Mouse (Mus musculus): Measurements from ENCODE around the gene Gba. TPM values are rescaled to one million over a fixed set of nuclear protein-coding genes. Genes with fewer than 3 reads are reported as not detected.

Gba gene
- total and polyA plus RNA-seq, 2 experiments from 2014 or later = 20.1 to 36.2 TPM

DNA sequence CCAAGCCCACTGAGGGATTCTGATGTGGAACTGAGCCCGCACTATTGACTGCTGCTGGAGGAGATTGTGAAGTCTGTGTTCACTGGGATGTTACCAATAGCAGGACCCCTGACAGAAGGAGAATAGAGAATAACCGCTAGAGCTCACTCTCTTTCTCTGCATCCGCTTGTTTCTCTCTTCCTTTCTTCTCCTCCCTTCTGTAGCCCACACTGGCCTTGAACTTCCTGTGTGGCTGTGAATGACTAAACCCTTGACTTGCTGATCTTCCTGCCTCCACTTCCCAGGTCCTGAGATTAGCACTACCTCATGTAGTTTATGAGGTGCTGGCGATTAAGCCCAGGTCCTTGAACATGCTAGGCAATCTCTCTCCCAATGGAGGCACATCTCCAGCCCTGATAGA lies 44.7 kb downstream of the Gba start:
- no peak overlapping the region for H3K27ac ChIP-seq (ENCODE audit: low read depth)
- TF ChIP-seq CTCF (IDR thresholded peaks at IDR 0.05; ENCODE audit: low read depth) (no peak), EP300 (IDR thresholded peaks at IDR 0.05; ENCODE audit: low read depth) (no peak)
- H3K27me3 ChIP-seq (ENCODE audit: control insufficient read depth, insufficient read depth, low read length) = peaks cover 18% of the 10 kb centered on the region
- H3K4me3 ChIP-seq (ENCODE audit: low read depth, low read length) = 0 out of 2 replicates have a peak overlapping the region, but pooled peaks have one; percentile 67
- peak overlapping the region; percentile 83 for H3K4me2 ChIP-seq (ENCODE audit: low read depth, low read length)
- no peak overlapping the region for H3K9ac ChIP-seq (replicated peaks; ENCODE audit: low read depth, low read length)
- 0 out of 2 replicates have a peak, but pooled peaks cover 7% of the 10 kb centered on the region for H3K36me3 ChIP-seq (replicated peaks; ENCODE audit: control insufficient read depth, insufficient read depth, low read length)
- H3K4me1 ChIP-seq (ENCODE audit: control insufficient read depth, insufficient read depth) = peaks cover 20% of the 10 kb centered on the region
- H3K9me3 ChIP-seq (replicated peaks; ENCODE audit: control insufficient read depth, low read length) = no peaks in the 10 kb centered on the region
- ATAC-seq (ENCODE audit: insufficient read depth, low read depth) (no peak), DNase-seq (ENCODE audit: low spot score) (no peak)
- 75% methylated on average over 4 of the region's 4 CpGs for WGBS

DNA sequence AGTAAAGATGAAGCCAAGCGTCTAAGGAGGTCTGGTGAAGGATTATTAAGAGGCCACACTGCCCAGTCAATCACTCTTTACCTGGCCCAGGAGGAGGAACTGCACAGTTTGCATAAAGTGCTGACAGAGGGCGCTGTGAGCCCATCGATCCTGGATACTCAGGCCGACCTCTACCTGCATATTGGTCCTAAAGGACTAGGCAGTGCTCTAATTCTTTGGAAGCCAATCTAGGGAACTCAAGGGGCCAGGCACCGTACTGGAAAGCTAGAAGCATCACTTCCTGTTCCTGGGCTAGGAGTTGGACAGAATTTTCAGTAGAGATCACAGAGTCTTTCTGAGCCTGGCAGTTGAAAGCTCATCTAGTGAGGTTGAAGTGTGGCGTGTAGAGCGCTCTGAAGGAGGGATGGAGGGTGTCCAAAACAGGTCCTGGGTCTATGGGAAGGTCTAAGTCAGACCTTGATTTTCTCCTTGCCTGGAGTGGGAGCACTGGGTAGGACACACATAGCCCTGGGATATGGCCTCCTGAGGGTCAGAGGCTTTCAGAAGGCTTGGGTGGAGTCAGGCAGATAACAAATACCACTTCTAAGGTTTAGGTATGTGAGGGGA lies 47.8 kb downstream of the Gba start:
- Histone ChIP-seq H3K27me3 (ENCODE audit: control insufficient read depth, insufficient read depth, low read length) (no peaks in the 10 kb centered on the region), H3K9ac (replicated peaks; ENCODE audit: low read depth, low read length) (no peak overlapping the region), H3K27ac (ENCODE audit: low read depth) (peak overlapping the region; percentile 75), H3K4me1 (ENCODE audit: control insufficient read depth, insufficient read depth) (peaks cover 15% of the 10 kb centered on the region), H3K9me3 (replicated peaks; ENCODE audit: control insufficient read depth, low read length) (no peaks in the 10 kb centered on the region), H3K4me2 (ENCODE audit: low read depth, low read length) (no peak overlapping the region), H3K4me3 (ENCODE audit: low read depth, low read length) (no peak overlapping the region), H3K36me3 (replicated peaks; ENCODE audit: control insufficient read depth, insufficient read depth, low read length) (0 out of 2 replicates have a peak, but pooled peaks cover 7% of the 10 kb centered on the region)
- DNase-seq (ENCODE audit: low spot score) = peak; percentile 41
- TF ChIP-seq EP300 (IDR thresholded peaks at IDR 0.05; ENCODE audit: low read depth) (no peak), CTCF (IDR thresholded peaks at IDR 0.05; ENCODE audit: low read depth) (peak; percentile 81)
- ATAC-seq (ENCODE audit: insufficient read depth, low read depth) = 0 out of 2 replicates have a peak, but pooled peaks have one; percentile 7
- 16% methylated on average over 7 of the region's 7 CpGs for WGBS

DNA sequence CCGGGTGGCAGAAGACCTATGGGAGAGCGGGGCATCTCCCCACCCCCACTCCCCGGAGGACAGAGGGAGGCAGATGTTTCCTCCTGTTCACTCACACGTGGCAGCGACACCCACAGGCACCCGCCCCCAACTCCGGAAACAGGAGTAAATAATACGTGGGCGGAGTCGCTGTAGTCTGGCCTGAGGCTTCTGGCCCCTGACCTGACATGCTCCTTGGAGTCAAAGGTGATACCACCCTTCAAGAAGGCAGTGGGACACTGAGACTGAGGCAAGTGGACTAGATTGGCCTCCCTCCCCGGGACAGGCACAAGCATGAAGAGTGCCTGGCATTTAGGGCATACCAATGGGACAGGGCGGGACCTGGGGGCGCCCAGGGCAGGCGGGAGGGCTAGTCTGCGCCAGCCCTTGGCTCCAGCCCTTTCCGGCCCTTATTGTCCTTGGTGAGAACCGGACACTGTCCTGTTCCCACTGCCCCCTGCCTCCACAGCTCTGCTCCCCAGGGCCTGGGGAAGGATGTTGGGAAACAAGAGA lies 48.7 kb downstream of the Gba start:
- Histone ChIP-seq H3K27ac (ENCODE audit: low read depth) (peak overlapping the region; percentile 75), H3K4me2 (ENCODE audit: low read depth, low read length) (peak overlapping the region; percentile 26; the same call in 1 of the 2 replicates), H3K4me1 (ENCODE audit: control insufficient read depth, insufficient read depth) (peaks cover 15% of the 10 kb centered on the region), H3K9ac (replicated peaks; ENCODE audit: low read depth, low read length) (no peak overlapping the region), H3K27me3 (ENCODE audit: control insufficient read depth, insufficient read depth, low read length) (no peaks in the 10 kb centered on the region), H3K36me3 (replicated peaks; ENCODE audit: control insufficient read depth, insufficient read depth, low read length) (0 out of 2 replicates have a peak, but pooled peaks cover 7% of the 10 kb centered on the region), H3K9me3 (replicated peaks; ENCODE audit: control insufficient read depth, low read length) (no peaks in the 10 kb centered on the region), H3K4me3 (ENCODE audit: low read depth, low read length) (0 out of 2 replicates have a peak overlapping the region, but pooled peaks have one; percentile 9)
- DNase-seq (ENCODE audit: low spot score) = peak; percentile 58
- TF ChIP-seq CTCF (IDR thresholded peaks at IDR 0.05; ENCODE audit: low read depth) (no peak), EP300 (IDR thresholded peaks at IDR 0.05; ENCODE audit: low read depth) (peak; percentile 74)
- peak; percentile 79 for ATAC-seq (ENCODE audit: insufficient read depth, low read depth)
- 7% methylated on average over 17 of the region's 17 CpGs for WGBS

DNA sequence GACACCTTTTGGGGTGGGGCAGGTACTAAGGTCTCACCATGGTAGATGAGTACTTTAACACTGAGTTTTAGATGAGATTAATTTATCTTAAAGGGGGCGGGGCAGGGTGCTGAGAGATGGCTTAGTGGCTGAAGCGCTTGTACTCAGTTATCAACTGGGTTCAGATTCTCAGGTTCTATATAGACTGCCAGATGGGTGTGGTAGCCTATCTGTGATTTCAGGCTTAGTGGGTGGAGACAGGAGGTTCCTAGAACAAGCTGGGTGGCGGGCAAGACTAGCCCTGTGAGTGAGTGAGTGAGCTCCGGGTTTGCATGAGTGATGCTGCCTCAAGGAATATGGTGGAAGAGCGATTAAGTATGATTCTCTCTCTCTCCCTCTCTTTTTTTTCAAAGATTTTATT lies 52.3 kb downstream of the Gba start:
- peaks cover 7% of the 10 kb centered on the region; the same call in 1 of the 2 replicates for H3K4me1 ChIP-seq (ENCODE audit: control insufficient read depth, insufficient read depth)
- 86% methylated on average over 5 of the region's 5 CpGs for WGBS
- ATAC-seq (ENCODE audit: insufficient read depth, low read depth) = no peak
- H3K36me3 ChIP-seq (replicated peaks; ENCODE audit: control insufficient read depth, insufficient read depth, low read length) = no peaks in the 10 kb centered on the region
- no peak for DNase-seq (ENCODE audit: low spot score)
- no peak overlapping the region for H3K4me3 ChIP-seq (ENCODE audit: low read depth, low read length)
- H3K9ac ChIP-seq (replicated peaks; ENCODE audit: low read depth, low read length) = no peak overlapping the region
- H3K9me3 ChIP-seq (replicated peaks; ENCODE audit: control insufficient read depth, low read length) = no peaks in the 10 kb centered on the region
- TF ChIP-seq CTCF (IDR thresholded peaks at IDR 0.05; ENCODE audit: low read depth) (no peak), EP300 (IDR thresholded peaks at IDR 0.05; ENCODE audit: low read depth) (no peak)
- no peak overlapping the region for H3K27ac ChIP-seq (ENCODE audit: low read depth)
- H3K4me2 ChIP-seq (ENCODE audit: low read depth, low read length) = no peak overlapping the region
- no peaks in the 10 kb centered on the region for H3K27me3 ChIP-seq (ENCODE audit: control insufficient read depth, insufficient read depth, low read length)

- H3K4me3 ChIP-seq (ENCODE audit: low read depth, low read length) = no peak overlapping the region
- H3K9me3 ChIP-seq (replicated peaks; ENCODE audit: control insufficient read depth, low read length) = no peaks in the 10 kb centered on the region
- no peak overlapping the region for H3K9ac ChIP-seq (replicated peaks; ENCODE audit: low read depth, low read length)
- H3K27ac ChIP-seq (ENCODE audit: low read depth) = peak overlapping the region; percentile 55; the same call in 1 of the 2 replicates
- no peak overlapping the region for H3K4me2 ChIP-seq (ENCODE audit: low read depth, low read length)
- no peaks in the 10 kb centered on the region for H3K27me3 ChIP-seq (ENCODE audit: control insufficient read depth, insufficient read depth, low read length)
- H3K4me1 ChIP-seq (ENCODE audit: control insufficient read depth, insufficient read depth) = peaks cover 5% of the 10 kb centered on the region; the same call in 1 of the 2 replicates
- ATAC-seq (ENCODE audit: insufficient read depth, low read depth) (peak; percentile 65), DNase-seq (ENCODE audit: low spot score) (peak; percentile 47)
- WGBS = 43% methylated on average over 5 of the region's 5 CpGs
- TF ChIP-seq EP300 (IDR thresholded peaks at IDR 0.05; ENCODE audit: low read depth) = no peak
- no peak for TF ChIP-seq CTCF (IDR thresholded peaks at IDR 0.05; ENCODE audit: low read depth)
- no peaks in the 10 kb centered on the region for H3K36me3 ChIP-seq (replicated peaks; ENCODE audit: control insufficient read depth, insufficient read depth, low read length)
Observed at GRCm38 (mm10) chr3:89256177-89256576, 53.4 kb downstream of the Gba start.

MicroRNAs encoded within 50 kb of the gene (microRNA counts, 519-probe panel; counts per million panel counts)
- not detected for microRNA mmu-miR-92b

Small RNAs within 50 kb of the gene (microRNA-seq; reads per million reads assigned to microRNA genes)
- 12.0 reads per million, percentile 32 among the genes with 10 or more reads in this experiment for gene Mir92b

Other genes with a start within 250 kb of the Gba start
- 8.7 and 9.8 TPM in 2 replicates for gene Rusc1, start 109.6 kb upstream of the Gba start, total RNA-seq (2014; rRNA removed; ENCODE audit: low replicate concordance)
- gene Rusc1, start 109.6 kb upstream of the Gba start, polyA plus RNA-seq (2015; fragmentation: Nextera tagmentation; extraction: Ambion mirVana) = 8.5 and 8.6 TPM in 2 replicates
- gene Gm43738, start 101.8 kb upstream of the Gba start, total RNA-seq (2014; rRNA removed; ENCODE audit: low replicate concordance) = not detected in 2 replicates
- gene Gm43738, start 101.8 kb upstream of the Gba start, polyA plus RNA-seq (2015; fragmentation: Nextera tagmentation; extraction: Ambion mirVana) = not detected in 2 replicates
- gene Fdps, start 101.0 kb upstream of the Gba start, total RNA-seq (2014; rRNA removed; ENCODE audit: low replicate concordance) = 111 and 131 TPM in 2 replicates
- gene Fdps, start 101.0 kb upstream of the Gba start, polyA plus RNA-seq (2015; fragmentation: Nextera tagmentation; extraction: Ambion mirVana) = 72.8 and 81.1 TPM in 2 replicates
- gene Pklr, start 66.8 kb upstream of the Gba start, total RNA-seq (2014; rRNA removed; ENCODE audit: low replicate concordance) = not detected in 2 replicates
- gene Pklr, start 66.8 kb upstream of the Gba start, polyA plus RNA-seq (2015; fragmentation: Nextera tagmentation; extraction: Ambion mirVana) = 0.04 TPM in 1 of 2 replicates, not detected in the other
- gene Hcn3, start 42.7 kb upstream of the Gba start, total RNA-seq (2014; rRNA removed; ENCODE audit: low replicate concordance) = 1.1 TPM in 1 of 2 replicates, not detected in the other
- 0.15 and 0.32 TPM in 2 replicates for gene Hcn3, start 42.7 kb upstream of the Gba start, polyA plus RNA-seq (2015; fragmentation: Nextera tagmentation; extraction: Ambion mirVana)
- gene Clk2, start 38.1 kb upstream of the Gba start, total RNA-seq (2014; rRNA removed; ENCODE audit: low replicate concordance) = 22.7 and 24.7 TPM in 2 replicates
- gene Clk2, start 38.1 kb upstream of the Gba start, polyA plus RNA-seq (2015; fragmentation: Nextera tagmentation; extraction: Ambion mirVana) = 8.2 and 8.5 TPM in 2 replicates
- gene Scamp3, start 25.5 kb upstream of the Gba start, total RNA-seq (2014; rRNA removed; ENCODE audit: low replicate concordance) = 54.4 and 60.7 TPM in 2 replicates
- gene Scamp3, start 25.5 kb upstream of the Gba start, polyA plus RNA-seq (2015; fragmentation: Nextera tagmentation; extraction: Ambion mirVana) = 65.9 and 70.3 TPM in 2 replicates
- 2.1 and 2.2 TPM in 2 replicates for gene Fam189b, start 19.8 kb upstream of the Gba start, total RNA-seq (2014; rRNA removed; ENCODE audit: low replicate concordance)
- 5.6 and 5.7 TPM in 2 replicates for gene Fam189b, start 19.8 kb upstream of the Gba start, polyA plus RNA-seq (2015; fragmentation: Nextera tagmentation; extraction: Ambion mirVana)
- 21.4 and 26.4 TPM in 2 replicates for gene Thbs3, start 12.3 kb downstream of the Gba start, total RNA-seq (2014; rRNA removed; ENCODE audit: low replicate concordance)
- 16.4 and 17.4 TPM in 2 replicates for gene Thbs3, start 12.3 kb downstream of the Gba start, polyA plus RNA-seq (2015; fragmentation: Nextera tagmentation; extraction: Ambion mirVana)
- gene Mtx1, start 24.2 kb downstream of the Gba start, total RNA-seq (2014; rRNA removed; ENCODE audit: low replicate concordance) = 101 and 247 TPM in 2 replicates
- 96.7 and 99.3 TPM in 2 replicates for gene Mtx1, start 24.2 kb downstream of the Gba start, polyA plus RNA-seq (2015; fragmentation: Nextera tagmentation; extraction: Ambion mirVana)
- 9.3 TPM in 1 of 2 replicates, not detected in the other for gene Muc1, start 26.1 kb downstream of the Gba start, total RNA-seq (2014; rRNA removed; ENCODE audit: low replicate concordance)
- 0.20 and 0.69 TPM in 2 replicates for gene Muc1, start 26.1 kb downstream of the Gba start, polyA plus RNA-seq (2015; fragmentation: Nextera tagmentation; extraction: Ambion mirVana)
- gene Krtcap2, start 43.0 kb downstream of the Gba start, total RNA-seq (2014; rRNA removed; ENCODE audit: low replicate concordance) = 41.8 and 76.1 TPM in 2 replicates
- gene Krtcap2, start 43.0 kb downstream of the Gba start, polyA plus RNA-seq (2015; fragmentation: Nextera tagmentation; extraction: Ambion mirVana) = 192 and 216 TPM in 2 replicates
- 0.08 and 0.62 TPM in 2 replicates for gene Trim46, start 43.4 kb downstream of the Gba start, total RNA-seq (2014; rRNA removed; ENCODE audit: low replicate concordance)
- 0.44 and 0.45 TPM in 2 replicates for gene Trim46, start 43.4 kb downstream of the Gba start, polyA plus RNA-seq (2015; fragmentation: Nextera tagmentation; extraction: Ambion mirVana)
- 271 and 450 TPM in 2 replicates for gene Dpm3, start 56.4 kb downstream of the Gba start, total RNA-seq (2014; rRNA removed; ENCODE audit: low replicate concordance)
- gene Dpm3, start 56.4 kb downstream of the Gba start, polyA plus RNA-seq (2015; fragmentation: Nextera tagmentation; extraction: Ambion mirVana) = 80.3 and 85.9 TPM in 2 replicates
- 33.7 and 54.2 TPM in 2 replicates for gene Slc50a1, start 67.6 kb downstream of the Gba start, total RNA-seq (2014; rRNA removed; ENCODE audit: low replicate concordance)
- 50.7 and 52.0 TPM in 2 replicates for gene Slc50a1, start 67.6 kb downstream of the Gba start, polyA plus RNA-seq (2015; fragmentation: Nextera tagmentation; extraction: Ambion mirVana)
- 43.1 and 46.2 TPM in 2 replicates for gene Efna1, start 78.2 kb downstream of the Gba start, total RNA-seq (2014; rRNA removed; ENCODE audit: low replicate concordance)
- gene Efna1, start 78.2 kb downstream of the Gba start, polyA plus RNA-seq (2015; fragmentation: Nextera tagmentation; extraction: Ambion mirVana) = 37.2 and 38.4 TPM in 2 replicates
- gene Efna3, start 120.0 kb downstream of the Gba start, total RNA-seq (2014; rRNA removed; ENCODE audit: low replicate concordance) = not detected in 2 replicates
- 0.12 and 0.44 TPM in 2 replicates for gene Efna3, start 120.0 kb downstream of the Gba start, polyA plus RNA-seq (2015; fragmentation: Nextera tagmentation; extraction: Ambion mirVana)
- gene Efna4, start 135.1 kb downstream of the Gba start, total RNA-seq (2014; rRNA removed; ENCODE audit: low replicate concordance) = 2.7 and 7.2 TPM in 2 replicates
- 2.6 and 3.5 TPM in 2 replicates for gene Efna4, start 135.1 kb downstream of the Gba start, polyA plus RNA-seq (2015; fragmentation: Nextera tagmentation; extraction: Ambion mirVana)
- 99.0 and 115 TPM in 2 replicates for gene Adam15, start 147.1 kb downstream of the Gba start, total RNA-seq (2014; rRNA removed; ENCODE audit: low replicate concordance)
- gene Adam15, start 147.1 kb downstream of the Gba start, polyA plus RNA-seq (2015; fragmentation: Nextera tagmentation; extraction: Ambion mirVana) = 72.3 and 82.2 TPM in 2 replicates
- gene Dcst2, start 159.0 kb downstream of the Gba start, total RNA-seq (2014; rRNA removed; ENCODE audit: low replicate concordance) = 0.39 TPM in 1 of 2 replicates, not detected in the other
- 0.07 TPM in 1 of 2 replicates, not detected in the other for gene Dcst2, start 159.0 kb downstream of the Gba start, polyA plus RNA-seq (2015; fragmentation: Nextera tagmentation; extraction: Ambion mirVana)
- gene Dcst1, start 162.3 kb downstream of the Gba start, total RNA-seq (2014; rRNA removed; ENCODE audit: low replicate concordance) = 0.50 TPM in 1 of 2 replicates, not detected in the other
- 0.10 and 0.29 TPM in 2 replicates for gene Dcst1, start 162.3 kb downstream of the Gba start, polyA plus RNA-seq (2015; fragmentation: Nextera tagmentation; extraction: Ambion mirVana)
- 13.8 and 18.4 TPM in 2 replicates for gene Zbtb7b, start 191.8 kb downstream of the Gba start, total RNA-seq (2014; rRNA removed; ENCODE audit: low replicate concordance)
- 2.4 and 2.6 TPM in 2 replicates for gene Zbtb7b, start 191.8 kb downstream of the Gba start, polyA plus RNA-seq (2015; fragmentation: Nextera tagmentation; extraction: Ambion mirVana)
- not detected in 2 replicates for gene Lenep, start 199.9 kb downstream of the Gba start, total RNA-seq (2014; rRNA removed; ENCODE audit: low replicate concordance)
- gene Lenep, start 199.9 kb downstream of the Gba start, polyA plus RNA-seq (2015; fragmentation: Nextera tagmentation; extraction: Ambion mirVana) = not detected in 2 replicates
- gene Flad1, start 208.9 kb downstream of the Gba start, total RNA-seq (2014; rRNA removed; ENCODE audit: low replicate concordance) = 50.9 and 79.3 TPM in 2 replicates
- gene Flad1, start 208.9 kb downstream of the Gba start, polyA plus RNA-seq (2015; fragmentation: Nextera tagmentation; extraction: Ambion mirVana) = 46.6 and 50.8 TPM in 2 replicates
- 83.7 and 100 TPM in 2 replicates for gene Cks1b, start 215.5 kb downstream of the Gba start, total RNA-seq (2014; rRNA removed; ENCODE audit: low replicate concordance)
- gene Cks1b, start 215.5 kb downstream of the Gba start, polyA plus RNA-seq (2015; fragmentation: Nextera tagmentation; extraction: Ambion mirVana) = 127 and 129 TPM in 2 replicates
- 82.1 and 125 TPM in 2 replicates for gene Shc1, start 215.5 kb downstream of the Gba start, total RNA-seq (2014; rRNA removed; ENCODE audit: low replicate concordance)
- 35.0 and 35.8 TPM in 2 replicates for gene Shc1, start 215.5 kb downstream of the Gba start, polyA plus RNA-seq (2015; fragmentation: Nextera tagmentation; extraction: Ambion mirVana)
- gene Pygo2, start 227.3 kb downstream of the Gba start, total RNA-seq (2014; rRNA removed; ENCODE audit: low replicate concordance) = 24.1 and 49.8 TPM in 2 replicates
- 9.6 and 10.4 TPM in 2 replicates for gene Pygo2, start 227.3 kb downstream of the Gba start, polyA plus RNA-seq (2015; fragmentation: Nextera tagmentation; extraction: Ambion mirVana)
- 73.2 and 81.0 TPM in 2 replicates for gene Pbxip1, start 233.8 kb downstream of the Gba start, total RNA-seq (2014; rRNA removed; ENCODE audit: low replicate concordance)
- gene Pbxip1, start 233.8 kb downstream of the Gba start, polyA plus RNA-seq (2015; fragmentation: Nextera tagmentation; extraction: Ambion mirVana) = 75.7 and 84.4 TPM in 2 replicates

Data from heart, postnatal 0 days (tissue).